Mouse (Mus musculus): ENCODE results near the gene Vmn2r92. TPM values are rescaled to one million over a fixed set of nuclear protein-coding genes. Genes with fewer than 3 reads are reported as not detected.
"Not testable (repeated sequence)": the region's sequence is repeated elsewhere in the genome, so short reads cannot be mapped to it uniquely, and the experiment has no call there.

The Vmn2r92 gene
- polyA plus RNA-seq (2015; fragmentation: Nextera tagmentation; extraction: Ambion mirVana): not detected in 2 replicates

GRCm38 (mm10) chr17:18151587-18151986 lies at the start of gene Vmn2r92:
Gene Vmn2r92 (plus strand): TSS chr17:18151887.
- H3K4me1 ChIP-seq; ATAC-seq (ENCODE audit: insufficient number of reproducible peaks, low FRiP score, low TSS enrichment, low read depth): not testable (repeated sequence)
- WGBS: 51% methylated on average over 1 of the region's 1 CpGs

GRCm38 (mm10) chr17:18102265-18102664 lies 49.4 kb upstream of the Vmn2r92 start:
- H3K27me3 ChIP-seq; H3K27ac ChIP-seq (replicated peaks); H3K9ac ChIP-seq; H3K4me1 ChIP-seq; ATAC-seq (ENCODE audit: insufficient number of reproducible peaks, low FRiP score, low TSS enrichment, low read depth); H3K4me2 ChIP-seq (replicated peaks); H3K9me3 ChIP-seq (replicated peaks); H3K4me3 ChIP-seq (replicated peaks); H3K36me3 ChIP-seq: not testable (repeated sequence)
- 84% methylated on average over 3 of the region's 3 CpGs for WGBS

More at GRCm38 (mm10) chr17:18151587-18151986, at the start of gene Vmn2r92:
- not testable (repeated sequence) for H3K9ac ChIP-seq; H3K36me3 ChIP-seq; H3K4me3 ChIP-seq (replicated peaks); H3K27me3 ChIP-seq; H3K27ac ChIP-seq (replicated peaks); H3K4me2 ChIP-seq (replicated peaks); H3K9me3 ChIP-seq (replicated peaks)

- not testable (repeated sequence) for H3K9ac ChIP-seq; H3K4me3 ChIP-seq (replicated peaks); H3K4me1 ChIP-seq; H3K27ac ChIP-seq (replicated peaks); H3K4me2 ChIP-seq (replicated peaks); ATAC-seq (ENCODE audit: insufficient number of reproducible peaks, low FRiP score, low TSS enrichment, low read depth); H3K9me3 ChIP-seq (replicated peaks); H3K36me3 ChIP-seq; H3K27me3 ChIP-seq
- 60% methylated on average over 2 of the region's 2 CpGs for WGBS
These were observed 9.5 kb downstream of the Vmn2r92 start for GRCm38 (mm10) chr17:18161194-18161593.

GRCm38 (mm10) chr17:18189732-18190131 lies 38.0 kb downstream of the Vmn2r92 start:
- no peak overlapping the region for H3K9ac ChIP-seq
- no peak overlapping the region for H3K4me2 ChIP-seq (replicated peaks)
- H3K27ac ChIP-seq (replicated peaks): no peak overlapping the region
- no peaks in the 10 kb centered on the region for H3K36me3 ChIP-seq
- H3K4me1 ChIP-seq: no peaks in the 10 kb centered on the region
- H3K4me3 ChIP-seq (replicated peaks): no peak overlapping the region
- no peaks in the 10 kb centered on the region for H3K27me3 ChIP-seq
- ATAC-seq (ENCODE audit: insufficient number of reproducible peaks, low FRiP score, low TSS enrichment, low read depth): no peak
- H3K9me3 ChIP-seq (replicated peaks): no peaks in the 10 kb centered on the region
- WGBS: 81% methylated on average over 1 of the region's 1 CpGs

GRCm38 (mm10) chr17:18221300-18221699 lies 69.6 kb downstream of the Vmn2r92 start:
- no peak overlapping the region for H3K4me3 ChIP-seq (replicated peaks)
- no peak for ATAC-seq (ENCODE audit: insufficient number of reproducible peaks, low FRiP score, low TSS enrichment, low read depth)
- no peaks in the 10 kb centered on the region for H3K27me3 ChIP-seq
- no peak overlapping the region for H3K4me2 ChIP-seq (replicated peaks)
- H3K4me1 ChIP-seq: no peaks in the 10 kb centered on the region
- H3K9me3 ChIP-seq (replicated peaks): no peaks in the 10 kb centered on the region; the same call in 1 of the 2 replicates
- H3K9ac ChIP-seq: no peak overlapping the region
- no peak overlapping the region for H3K27ac ChIP-seq (replicated peaks)
- H3K36me3 ChIP-seq: no peaks in the 10 kb centered on the region

- Histone ChIP-seq H3K4me1 (no peaks in the 10 kb centered on the region), H3K27ac (replicated peaks) (no peak overlapping the region), H3K4me3 (replicated peaks) (no peak overlapping the region), H3K4me2 (replicated peaks) (no peak overlapping the region), H3K27me3 (no peaks in the 10 kb centered on the region), H3K36me3 (no peaks in the 10 kb centered on the region), H3K9ac (no peak overlapping the region), H3K9me3 (replicated peaks) (no peaks in the 10 kb centered on the region)
- 70% methylated on average over 2 of the region's 2 CpGs for WGBS
- ATAC-seq (ENCODE audit: insufficient number of reproducible peaks, low FRiP score, low TSS enrichment, low read depth): no peak
These were observed 80.3 kb downstream of the Vmn2r92 start for GRCm38 (mm10) chr17:18231996-18232395.

DNA sequence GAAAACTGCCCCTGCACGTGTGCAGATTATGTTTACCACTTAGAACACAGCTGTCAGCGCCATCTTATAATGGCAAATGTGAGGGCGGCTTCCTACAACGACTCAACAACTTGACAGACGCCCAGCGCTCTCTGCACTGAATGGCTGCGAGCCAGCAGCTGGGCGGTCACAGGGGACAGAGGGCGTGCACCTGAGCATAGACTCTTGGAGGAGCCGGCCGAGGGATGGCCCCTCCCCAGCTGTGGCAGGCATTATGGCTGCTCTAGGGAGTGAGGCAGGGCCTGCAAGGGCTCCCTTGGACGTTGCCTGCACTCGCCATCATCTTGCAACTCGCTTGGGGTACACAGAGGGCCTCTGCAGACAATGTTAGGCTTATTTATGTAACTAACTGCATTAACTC lies 85.2 kb downstream of the Vmn2r92 start:
- ATAC-seq (ENCODE audit: insufficient number of reproducible peaks, low FRiP score, low TSS enrichment, low read depth): no peak
- WGBS: 77% methylated on average over 14 of the region's 14 CpGs
- no peaks in the 10 kb centered on the region for H3K27me3 ChIP-seq

More for the DNA sequence above, 85.2 kb downstream of the Vmn2r92 start:
- no peaks in the 10 kb centered on the region for H3K4me1 ChIP-seq
- no peak overlapping the region for H3K4me2 ChIP-seq (replicated peaks)
- H3K4me3 ChIP-seq (replicated peaks): no peak overlapping the region
- peaks cover 8% of the 10 kb centered on the region; the same call in 1 of the 2 replicates for H3K9me3 ChIP-seq (replicated peaks)
- H3K36me3 ChIP-seq: no peaks in the 10 kb centered on the region
- H3K27ac ChIP-seq (replicated peaks): no peak overlapping the region
- H3K9ac ChIP-seq: no peak overlapping the region

Other genes with a start within 250 kb of the Vmn2r92 start
- not detected in 2 replicates for gene Fpr-rs4, start 130.2 kb upstream of the Vmn2r92 start, polyA plus RNA-seq (2015; fragmentation: Nextera tagmentation; extraction: Ambion mirVana)
- gene Vmn2r124, start 102.5 kb upstream of the Vmn2r92 start, polyA plus RNA-seq (2015; fragmentation: Nextera tagmentation; extraction: Ambion mirVana): 0.03 TPM in 1 of 2 replicates, not detected in the other
- not detected in 2 replicates for gene Vmn2r91, start 66.9 kb upstream of the Vmn2r92 start, polyA plus RNA-seq (2015; fragmentation: Nextera tagmentation; extraction: Ambion mirVana)
- gene Vmn2r94, start 125.9 kb downstream of the Vmn2r92 start, polyA plus RNA-seq (2015; fragmentation: Nextera tagmentation; extraction: Ambion mirVana): not detected in 2 replicates
- gene Vmn2r93, start 146.2 kb downstream of the Vmn2r92 start, polyA plus RNA-seq (2015; fragmentation: Nextera tagmentation; extraction: Ambion mirVana): not detected in 2 replicates

All from embryonic facial prominence, embryonic 15.5 days (tissue).